Mouse (Mus musculus): ENCODE data around the gene Dad1. TPM values are rescaled to one million over a fixed set of nuclear protein-coding genes. Genes with fewer than 3 reads are reported as not detected.

Gene Dad1
- polyA plus RNA-seq, 1 experiment from 2014 or later, result 344 TPM

GRCm38 (mm10) chr14:54239002-54239736 is 14.7 kb downstream of the Dad1 start:
- Histone ChIP-seq H3K27me3 (ENCODE audit: control insufficient read depth, insufficient read depth, low read depth, low read length) (no peaks in the 10 kb centered on the region), H3K4me1 (ENCODE audit: control insufficient read depth, insufficient read depth, low read length) (peaks cover 7% of the 10 kb centered on the region), H3K4me2 (ENCODE audit: low read length) (no peak overlapping the region), H3K36me3 (ENCODE audit: control insufficient read depth, insufficient read depth, low read length) (peaks cover 14% of the 10 kb centered on the region), H3K9me3 (replicated peaks; ENCODE audit: control insufficient read depth, low read length, poor library complexity, severe bottlenecking) (no peaks in the 10 kb centered on the region), H3K27ac (ENCODE audit: low read length) (no peak overlapping the region), H3K4me3 (ENCODE audit: low read depth, low read length) (no peak overlapping the region), H3K9ac (ENCODE audit: low read depth, low read length) (no peak overlapping the region)
- peak; percentile 47; the same call in 1 of the 2 replicates for ATAC-seq
- 17% methylated on average over 7 of the region's 7 CpGs for WGBS

GRCm38 (mm10) chr14:54236881-54237280 is 17.0 kb downstream of the Dad1 start:
- H3K36me3 ChIP-seq (ENCODE audit: control insufficient read depth, insufficient read depth, low read length), result peaks cover 6% of the 10 kb centered on the region
- no peak overlapping the region for H3K4me3 ChIP-seq (ENCODE audit: low read depth, low read length)
- no peaks in the 10 kb centered on the region for H3K4me1 ChIP-seq (ENCODE audit: control insufficient read depth, insufficient read depth, low read length)
- no peak for ATAC-seq
- no peaks in the 10 kb centered on the region for H3K9me3 ChIP-seq (replicated peaks; ENCODE audit: control insufficient read depth, low read length, poor library complexity, severe bottlenecking)
- H3K27me3 ChIP-seq (ENCODE audit: control insufficient read depth, insufficient read depth, low read depth, low read length), result no peaks in the 10 kb centered on the region
- no peak overlapping the region for H3K4me2 ChIP-seq (ENCODE audit: low read length)
- no peak overlapping the region for H3K9ac ChIP-seq (ENCODE audit: low read depth, low read length)
- WGBS, result 88% methylated on average over 5 of the region's 5 CpGs
- no peak overlapping the region for H3K27ac ChIP-seq (ENCODE audit: low read length)

GRCm38 (mm10) chr14:54235825-54236540 is 17.9 kb downstream of the Dad1 start:
- Histone ChIP-seq H3K4me3 (ENCODE audit: low read depth, low read length) (no peak overlapping the region), H3K9ac (ENCODE audit: low read depth, low read length) (no peak overlapping the region), H3K9me3 (replicated peaks; ENCODE audit: control insufficient read depth, low read length, poor library complexity, severe bottlenecking) (no peaks in the 10 kb centered on the region), H3K27me3 (ENCODE audit: control insufficient read depth, insufficient read depth, low read depth, low read length) (no peaks in the 10 kb centered on the region), H3K27ac (ENCODE audit: low read length) (no peak overlapping the region), H3K4me2 (ENCODE audit: low read length) (no peak overlapping the region), H3K4me1 (ENCODE audit: control insufficient read depth, insufficient read depth, low read length) (no peaks in the 10 kb centered on the region), H3K36me3 (ENCODE audit: control insufficient read depth, insufficient read depth, low read length) (no peaks in the 10 kb centered on the region)
- WGBS, result 84% methylated on average over 5 of the region's 5 CpGs
- ATAC-seq, result no peak

- H3K9ac ChIP-seq (ENCODE audit: low read depth, low read length), result no peak overlapping the region
- no peaks in the 10 kb centered on the region for H3K27me3 ChIP-seq (ENCODE audit: control insufficient read depth, insufficient read depth, low read depth, low read length)
- ATAC-seq, result no peak
- H3K4me2 ChIP-seq (ENCODE audit: low read length), result no peak overlapping the region
- no peak overlapping the region for H3K4me3 ChIP-seq (ENCODE audit: low read depth, low read length)
- WGBS, result 76% methylated on average over 20 of the region's 20 CpGs
- H3K36me3 ChIP-seq (ENCODE audit: control insufficient read depth, insufficient read depth, low read length), result no peaks in the 10 kb centered on the region
- no peaks in the 10 kb centered on the region for H3K9me3 ChIP-seq (replicated peaks; ENCODE audit: control insufficient read depth, low read length, poor library complexity, severe bottlenecking)
- no peak overlapping the region for H3K27ac ChIP-seq (ENCODE audit: low read length)
- peaks cover 2% of the 10 kb centered on the region for H3K4me1 ChIP-seq (ENCODE audit: control insufficient read depth, insufficient read depth, low read length)
Observed at GRCm38 (mm10) chr14:54234231-54235040, 19.5 kb downstream of the Dad1 start.

- ATAC-seq, result no peak
- H3K9ac ChIP-seq (ENCODE audit: low read depth, low read length), result no peak overlapping the region
- peaks cover 10% of the 10 kb centered on the region for H3K4me1 ChIP-seq (ENCODE audit: control insufficient read depth, insufficient read depth, low read length)
- no peak overlapping the region for H3K4me2 ChIP-seq (ENCODE audit: low read length)
- H3K27me3 ChIP-seq (ENCODE audit: control insufficient read depth, insufficient read depth, low read depth, low read length), result no peaks in the 10 kb centered on the region
- WGBS, result 77% methylated on average over 15 of the region's 16 CpGs
- no peak overlapping the region for H3K27ac ChIP-seq (ENCODE audit: low read length)
- H3K4me3 ChIP-seq (ENCODE audit: low read depth, low read length), result no peak overlapping the region
- no peaks in the 10 kb centered on the region for H3K9me3 ChIP-seq (replicated peaks; ENCODE audit: control insufficient read depth, low read length, poor library complexity, severe bottlenecking)
- no peaks in the 10 kb centered on the region for H3K36me3 ChIP-seq (ENCODE audit: control insufficient read depth, insufficient read depth, low read length)
Observed at GRCm38 (mm10) chr14:54233559-54234143, 20.3 kb downstream of the Dad1 start.

GRCm38 (mm10) chr14:54232811-54233558 is 20.9 kb downstream of the Dad1 start:
- Histone ChIP-seq H3K4me2 (ENCODE audit: low read length) (no peak overlapping the region), H3K9ac (ENCODE audit: low read depth, low read length) (no peak overlapping the region), H3K27ac (ENCODE audit: low read length) (peak overlapping the region; percentile 31; the same call in 1 of the 2 replicates), H3K4me1 (ENCODE audit: control insufficient read depth, insufficient read depth, low read length) (peaks cover 16% of the 10 kb centered on the region), H3K4me3 (ENCODE audit: low read depth, low read length) (no peak overlapping the region), H3K27me3 (ENCODE audit: control insufficient read depth, insufficient read depth, low read depth, low read length) (no peaks in the 10 kb centered on the region), H3K9me3 (replicated peaks; ENCODE audit: control insufficient read depth, low read length, poor library complexity, severe bottlenecking) (no peaks in the 10 kb centered on the region), H3K36me3 (ENCODE audit: control insufficient read depth, insufficient read depth, low read length) (no peaks in the 10 kb centered on the region)
- 43% methylated on average over 9 of the region's 9 CpGs for WGBS
- ATAC-seq, result no peak

GRCm38 (mm10) chr14:54232143-54232542 is 21.8 kb downstream of the Dad1 start:
- Histone ChIP-seq H3K27me3 (ENCODE audit: control insufficient read depth, insufficient read depth, low read depth, low read length) (no peaks in the 10 kb centered on the region), H3K9me3 (replicated peaks; ENCODE audit: control insufficient read depth, low read length, poor library complexity, severe bottlenecking) (no peaks in the 10 kb centered on the region), H3K9ac (ENCODE audit: low read depth, low read length) (no peak overlapping the region), H3K27ac (ENCODE audit: low read length) (no peak overlapping the region), H3K4me1 (ENCODE audit: control insufficient read depth, insufficient read depth, low read length) (peaks cover 16% of the 10 kb centered on the region), H3K4me3 (ENCODE audit: low read depth, low read length) (no peak overlapping the region), H3K4me2 (ENCODE audit: low read length) (no peak overlapping the region), H3K36me3 (ENCODE audit: control insufficient read depth, insufficient read depth, low read length) (no peaks in the 10 kb centered on the region)
- 0 out of 2 replicates have a peak, but pooled peaks have one; percentile 16 for ATAC-seq
- WGBS, result 40% methylated on average over 9 of the region's 9 CpGs

- Histone ChIP-seq H3K27me3 (ENCODE audit: control insufficient read depth, insufficient read depth, low read depth, low read length) (no peaks in the 10 kb centered on the region), H3K9ac (ENCODE audit: low read depth, low read length) (no peak overlapping the region), H3K27ac (ENCODE audit: low read length) (no peak overlapping the region), H3K4me2 (ENCODE audit: low read length) (no peak overlapping the region), H3K9me3 (replicated peaks; ENCODE audit: control insufficient read depth, low read length, poor library complexity, severe bottlenecking) (no peaks in the 10 kb centered on the region), H3K4me1 (ENCODE audit: control insufficient read depth, insufficient read depth, low read length) (peaks cover 16% of the 10 kb centered on the region), H3K36me3 (ENCODE audit: control insufficient read depth, insufficient read depth, low read length) (no peaks in the 10 kb centered on the region), H3K4me3 (ENCODE audit: low read depth, low read length) (no peak overlapping the region)
- no peak for ATAC-seq
- 87% methylated on average over 21 of the region's 21 CpGs for WGBS
Observed at GRCm38 (mm10) chr14:54231176-54231956, 22.5 kb downstream of the Dad1 start.
